Mouse (Mus musculus): Measurements from ENCODE around the gene Igf2bp2. TPM values are rescaled to one million over a fixed set of nuclear protein-coding genes. Genes with fewer than 3 reads are reported as not detected.

Igf2bp2 gene
- polyA plus RNA-seq, 1 experiment from 2014 or later, result 146 TPM

- ATAC-seq (ENCODE audit: insufficient number of reproducible peaks, insufficient read depth, low FRiP score, low read depth), result no peak
- Histone ChIP-seq H3K27ac (ENCODE audit: low read length) (no peak overlapping the region), H3K4me3 (ENCODE audit: low read depth, low read length) (no peak overlapping the region), H3K9me3 (ENCODE audit: control insufficient read depth, low read depth, low read length) (no peaks in the 10 kb centered on the region), H3K4me1 (ENCODE audit: control insufficient read depth, insufficient read depth, low read length) (no peaks in the 10 kb centered on the region), H3K36me3 (ENCODE audit: control insufficient read depth, insufficient read depth, low read length) (peaks cover 74% of the 10 kb centered on the region), H3K27me3 (ENCODE audit: control insufficient read depth, insufficient read depth, low read length) (no peaks in the 10 kb centered on the region), H3K9ac (replicated peaks; ENCODE audit: low read depth, low read length) (no peak overlapping the region), H3K4me2 (replicated peaks; ENCODE audit: low read depth, low read length) (no peak overlapping the region)
- 76% methylated on average over 14 of the region's 14 CpGs for WGBS
Measured at GRCm38 (mm10) chr16:22061555-22062160, 101.4 kb downstream of the Igf2bp2 start.

- Histone ChIP-seq H3K4me1 (ENCODE audit: control insufficient read depth, insufficient read depth, low read length) (no peaks in the 10 kb centered on the region), H3K27ac (ENCODE audit: low read length) (no peak overlapping the region), H3K27me3 (ENCODE audit: control insufficient read depth, insufficient read depth, low read length) (no peaks in the 10 kb centered on the region), H3K9me3 (ENCODE audit: control insufficient read depth, low read depth, low read length) (no peaks in the 10 kb centered on the region), H3K4me2 (replicated peaks; ENCODE audit: low read depth, low read length) (no peak overlapping the region), H3K36me3 (ENCODE audit: control insufficient read depth, insufficient read depth, low read length) (peaks cover 62% of the 10 kb centered on the region), H3K9ac (replicated peaks; ENCODE audit: low read depth, low read length) (no peak overlapping the region), H3K4me3 (ENCODE audit: low read depth, low read length) (no peak overlapping the region)
- 92% methylated on average over 10 of the region's 10 CpGs for WGBS
- ATAC-seq (ENCODE audit: insufficient number of reproducible peaks, insufficient read depth, low FRiP score, low read depth), result no peak
Measured at GRCm38 (mm10) chr16:22060416-22060815, 102.7 kb downstream of the Igf2bp2 start.

DNA sequence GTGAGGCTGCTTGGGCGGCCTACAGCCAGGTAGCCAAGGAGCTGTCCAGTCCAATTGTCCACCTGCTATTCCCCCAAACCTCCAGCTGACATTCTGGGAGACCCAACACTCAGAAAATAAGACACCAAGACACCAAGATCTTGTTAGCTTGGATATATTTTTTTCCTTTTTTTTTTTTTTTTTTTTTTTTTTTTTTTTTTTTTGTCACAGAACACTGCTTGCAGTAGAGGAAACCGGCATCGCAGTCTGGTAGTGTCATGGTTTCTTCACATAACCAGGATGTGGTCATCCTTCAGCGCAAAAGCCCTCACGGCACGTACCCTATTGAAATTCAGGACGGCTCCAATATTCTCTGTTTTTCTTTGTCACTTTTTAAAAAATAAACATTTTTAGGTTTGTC is 104.2 kb downstream of the Igf2bp2 start:
- Histone ChIP-seq H3K4me2 (replicated peaks; ENCODE audit: low read depth, low read length) (no peak overlapping the region), H3K4me1 (ENCODE audit: control insufficient read depth, insufficient read depth, low read length) (no peaks in the 10 kb centered on the region), H3K27ac (ENCODE audit: low read length) (no peak overlapping the region), H3K9me3 (ENCODE audit: control insufficient read depth, low read depth, low read length) (no peaks in the 10 kb centered on the region), H3K9ac (replicated peaks; ENCODE audit: low read depth, low read length) (no peak overlapping the region), H3K4me3 (ENCODE audit: low read depth, low read length) (no peak overlapping the region), H3K27me3 (ENCODE audit: control insufficient read depth, insufficient read depth, low read length) (no peaks in the 10 kb centered on the region), H3K36me3 (ENCODE audit: control insufficient read depth, insufficient read depth, low read length) (peaks cover 47% of the 10 kb centered on the region)
- ATAC-seq (ENCODE audit: insufficient number of reproducible peaks, insufficient read depth, low FRiP score, low read depth), result no peak
- 96% methylated on average over 7 of the region's 7 CpGs for WGBS

DNA sequence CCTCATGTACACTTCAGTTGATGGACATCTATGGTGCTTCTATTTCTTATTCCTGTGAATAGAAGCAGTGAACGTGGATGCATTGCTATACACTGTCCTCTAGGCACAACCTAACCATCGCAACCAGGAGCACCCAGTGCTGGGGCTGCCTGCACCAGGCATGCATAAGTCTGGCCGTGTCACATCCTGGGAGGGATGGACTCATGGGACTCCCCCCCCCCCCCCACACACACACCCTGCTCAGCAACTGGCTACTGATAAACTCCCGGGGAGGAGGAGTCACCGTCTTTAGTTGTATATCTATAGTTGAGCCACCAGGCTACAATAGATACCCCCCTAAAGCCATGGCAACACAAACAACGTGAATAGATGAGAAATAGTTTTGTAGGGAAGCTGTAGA is 105.6 kb downstream of the Igf2bp2 start:
- 73% methylated on average over 6 of the region's 6 CpGs for WGBS
- Histone ChIP-seq H3K27ac (ENCODE audit: low read length) (no peak overlapping the region), H3K9ac (replicated peaks; ENCODE audit: low read depth, low read length) (no peak overlapping the region), H3K4me2 (replicated peaks; ENCODE audit: low read depth, low read length) (no peak overlapping the region), H3K4me3 (ENCODE audit: low read depth, low read length) (no peak overlapping the region), H3K27me3 (ENCODE audit: control insufficient read depth, insufficient read depth, low read length) (no peaks in the 10 kb centered on the region), H3K36me3 (ENCODE audit: control insufficient read depth, insufficient read depth, low read length) (peaks cover 34% of the 10 kb centered on the region), H3K4me1 (ENCODE audit: control insufficient read depth, insufficient read depth, low read length) (no peaks in the 10 kb centered on the region), H3K9me3 (ENCODE audit: control insufficient read depth, low read depth, low read length) (no peaks in the 10 kb centered on the region)
- no peak for ATAC-seq (ENCODE audit: insufficient number of reproducible peaks, insufficient read depth, low FRiP score, low read depth)

- Histone ChIP-seq H3K9me3 (ENCODE audit: control insufficient read depth, low read depth, low read length) (no peaks in the 10 kb centered on the region), H3K4me3 (ENCODE audit: low read depth, low read length) (no peak overlapping the region), H3K36me3 (ENCODE audit: control insufficient read depth, insufficient read depth, low read length) (no peaks in the 10 kb centered on the region), H3K9ac (replicated peaks; ENCODE audit: low read depth, low read length) (no peak overlapping the region), H3K27me3 (ENCODE audit: control insufficient read depth, insufficient read depth, low read length) (no peaks in the 10 kb centered on the region), H3K27ac (ENCODE audit: low read length) (no peak overlapping the region), H3K4me1 (ENCODE audit: control insufficient read depth, insufficient read depth, low read length) (no peaks in the 10 kb centered on the region), H3K4me2 (replicated peaks; ENCODE audit: low read depth, low read length) (no peak overlapping the region)
- 93% methylated on average over 21 of the region's 21 CpGs for WGBS
- no peak for ATAC-seq (ENCODE audit: insufficient number of reproducible peaks, insufficient read depth, low FRiP score, low read depth)
Measured at GRCm38 (mm10) chr16:22053411-22053810, 109.7 kb downstream of the Igf2bp2 start.

DNA sequence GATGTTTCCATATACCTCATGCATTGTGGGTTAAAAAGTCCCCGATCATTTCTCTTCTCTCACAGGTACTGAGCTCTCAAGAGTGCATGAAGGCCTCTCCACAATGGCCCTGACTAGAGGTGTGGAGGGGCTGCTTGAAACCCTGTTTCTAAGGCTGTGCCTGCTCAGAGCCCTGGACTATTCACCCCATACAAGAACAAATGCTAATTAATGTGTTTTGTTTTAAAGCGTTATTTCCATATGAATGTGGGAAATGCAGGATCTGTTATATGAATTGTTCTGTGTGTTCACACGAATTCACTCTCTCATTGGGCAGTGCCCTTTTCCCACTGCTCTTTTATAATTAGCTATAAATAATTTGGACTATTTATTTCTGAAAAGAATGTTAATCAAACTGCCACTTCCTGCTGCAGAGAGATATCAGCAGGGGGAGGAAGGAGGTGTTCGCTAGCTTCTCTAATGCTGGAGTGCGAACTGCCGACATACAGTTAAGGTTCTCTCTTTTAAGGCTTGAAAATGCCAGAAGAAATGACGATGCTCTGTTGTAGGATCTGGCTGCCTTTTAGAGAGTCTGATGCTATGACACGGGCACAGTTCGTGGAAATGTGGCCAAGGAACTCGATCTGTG is 116.2 kb downstream of the Igf2bp2 start:
- no peaks in the 10 kb centered on the region for H3K9me3 ChIP-seq (ENCODE audit: control insufficient read depth, low read depth, low read length)
- 88% methylated on average over 10 of the region's 10 CpGs for WGBS
- no peak for ATAC-seq (ENCODE audit: insufficient number of reproducible peaks, insufficient read depth, low FRiP score, low read depth)
- H3K27me3 ChIP-seq (ENCODE audit: control insufficient read depth, insufficient read depth, low read length), result no peaks in the 10 kb centered on the region
- no peak overlapping the region for H3K9ac ChIP-seq (replicated peaks; ENCODE audit: low read depth, low read length)
- no peak overlapping the region for H3K4me2 ChIP-seq (replicated peaks; ENCODE audit: low read depth, low read length)
- no peak overlapping the region for H3K4me3 ChIP-seq (ENCODE audit: low read depth, low read length)
- no peaks in the 10 kb centered on the region for H3K4me1 ChIP-seq (ENCODE audit: control insufficient read depth, insufficient read depth, low read length)
- peaks cover 24% of the 10 kb centered on the region for H3K36me3 ChIP-seq (ENCODE audit: control insufficient read depth, insufficient read depth, low read length)
- no peak overlapping the region for H3K27ac ChIP-seq (ENCODE audit: low read length)

GRCm38 (mm10) chr16:22045930-22046329 is 117.2 kb downstream of the Igf2bp2 start:
- no peak overlapping the region for H3K9ac ChIP-seq (replicated peaks; ENCODE audit: low read depth, low read length)
- H3K27me3 ChIP-seq (ENCODE audit: control insufficient read depth, insufficient read depth, low read length), result no peaks in the 10 kb centered on the region
- H3K4me2 ChIP-seq (replicated peaks; ENCODE audit: low read depth, low read length), result no peak overlapping the region
- no peak for ATAC-seq (ENCODE audit: insufficient number of reproducible peaks, insufficient read depth, low FRiP score, low read depth)
- no peak overlapping the region for H3K4me3 ChIP-seq (ENCODE audit: low read depth, low read length)
- peaks cover 31% of the 10 kb centered on the region for H3K36me3 ChIP-seq (ENCODE audit: control insufficient read depth, insufficient read depth, low read length)
- no peaks in the 10 kb centered on the region for H3K9me3 ChIP-seq (ENCODE audit: control insufficient read depth, low read depth, low read length)
- no peak overlapping the region for H3K27ac ChIP-seq (ENCODE audit: low read length)
- 97% methylated on average over 3 of the region's 3 CpGs for WGBS
- H3K4me1 ChIP-seq (ENCODE audit: control insufficient read depth, insufficient read depth, low read length), result no peaks in the 10 kb centered on the region

DNA sequence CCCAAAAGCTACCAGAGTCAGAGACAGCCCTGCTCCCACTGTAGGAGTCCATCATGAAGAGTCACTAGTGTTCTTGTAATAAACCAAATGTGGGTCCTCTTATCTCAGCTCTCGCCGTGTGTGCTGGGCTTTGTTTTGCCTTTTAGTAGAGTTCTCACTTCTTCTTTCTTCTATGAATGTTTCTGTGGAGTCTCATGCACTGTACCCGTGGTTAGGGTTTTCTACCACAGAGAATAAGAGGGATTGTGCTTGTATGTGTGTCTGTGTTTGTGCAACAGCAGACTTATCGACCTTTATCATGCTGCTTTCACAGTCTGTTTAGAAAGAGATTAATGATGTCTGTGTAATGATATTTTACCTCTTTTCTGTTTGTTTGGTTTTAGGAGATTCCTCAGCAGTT is 119.3 kb downstream of the Igf2bp2 start:
- H3K9ac ChIP-seq (replicated peaks; ENCODE audit: low read depth, low read length), result no peak overlapping the region
- 68% methylated on average over 4 of the region's 4 CpGs for WGBS
- peaks cover 38% of the 10 kb centered on the region for H3K36me3 ChIP-seq (ENCODE audit: control insufficient read depth, insufficient read depth, low read length)
- H3K27ac ChIP-seq (ENCODE audit: low read length), result no peak overlapping the region
- H3K9me3 ChIP-seq (ENCODE audit: control insufficient read depth, low read depth, low read length), result no peaks in the 10 kb centered on the region
- no peak overlapping the region for H3K4me2 ChIP-seq (replicated peaks; ENCODE audit: low read depth, low read length)
- ATAC-seq (ENCODE audit: insufficient number of reproducible peaks, insufficient read depth, low FRiP score, low read depth), result no peak
- H3K4me3 ChIP-seq (ENCODE audit: low read depth, low read length), result no peak overlapping the region
- H3K27me3 ChIP-seq (ENCODE audit: control insufficient read depth, insufficient read depth, low read length), result no peaks in the 10 kb centered on the region
- H3K4me1 ChIP-seq (ENCODE audit: control insufficient read depth, insufficient read depth, low read length), result no peaks in the 10 kb centered on the region

DNA sequence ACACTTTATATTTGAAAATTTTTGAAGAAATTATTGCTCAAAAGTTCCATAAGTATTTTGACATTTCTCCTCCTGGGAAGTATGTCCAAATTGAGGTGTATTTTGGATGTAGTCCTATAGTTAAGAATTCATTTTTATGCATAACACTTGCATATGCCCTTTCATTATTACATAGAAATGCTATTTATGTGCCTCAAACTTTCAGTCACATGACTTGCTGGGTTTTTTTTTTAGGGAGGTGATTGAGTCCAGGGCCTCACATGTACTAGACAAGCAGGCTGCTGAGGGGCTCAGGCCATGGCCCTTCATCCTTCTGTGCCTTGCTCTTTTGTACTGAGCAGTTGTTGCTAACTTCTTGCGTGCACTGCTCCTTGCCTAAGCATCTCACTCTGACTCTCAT is 123.1 kb downstream of the Igf2bp2 start:
- Histone ChIP-seq H3K9me3 (ENCODE audit: control insufficient read depth, low read depth, low read length) (no peaks in the 10 kb centered on the region), H3K36me3 (ENCODE audit: control insufficient read depth, insufficient read depth, low read length) (peaks cover 41% of the 10 kb centered on the region)

More for the DNA sequence above, 123.1 kb downstream of the Igf2bp2 start:
- H3K9ac ChIP-seq (replicated peaks; ENCODE audit: low read depth, low read length), result no peak overlapping the region
- H3K27ac ChIP-seq (ENCODE audit: low read length), result no peak overlapping the region
- ATAC-seq (ENCODE audit: insufficient number of reproducible peaks, insufficient read depth, low FRiP score, low read depth), result no peak
- WGBS, result 90% methylated on average over 1 of the region's 1 CpGs
- no peaks in the 10 kb centered on the region for H3K4me1 ChIP-seq (ENCODE audit: control insufficient read depth, insufficient read depth, low read length)
- no peak overlapping the region for H3K4me3 ChIP-seq (ENCODE audit: low read depth, low read length)
- no peak overlapping the region for H3K4me2 ChIP-seq (replicated peaks; ENCODE audit: low read depth, low read length)
- H3K27me3 ChIP-seq (ENCODE audit: control insufficient read depth, insufficient read depth, low read length), result no peaks in the 10 kb centered on the region
